Mouse (Mus musculus): ENCODE measurements around the gene Plcd3. TPM values are rescaled to one million over a fixed set of nuclear protein-coding genes. Genes with fewer than 3 reads are reported as not detected.

The Plcd3 gene
- total RNA-seq, 2 experiments from 2014 or later = 28.0 to 34.8 TPM

Other genes starting within 250 kb of the Plcd3 start
- gene Eftud2, start 220.7 kb downstream of the Plcd3 start, total RNA-seq (2021) = 10 to 100 TPM; 71.6 to 78.1 TPM
- gene Ccdc103, start 220.5 kb downstream of the Plcd3 start, total RNA-seq (2021) = under 1 TPM in 1 of 2 experiments, not detected in 1; 0.54 TPM
- gene Fam187a, start 216.5 kb downstream of the Plcd3 start, total RNA-seq (2021) = not detected
- gene Gfap, start 200.7 kb downstream of the Plcd3 start, total RNA-seq (2021) = under 1 TPM; 0.14 to 0.26 TPM
- gene Kif18b, start 176.5 kb downstream of the Plcd3 start, total RNA-seq (2021) = 10 to 100 TPM; 16.7 to 17.8 TPM
- under 1 TPM; 0.36 to 0.55 TPM for gene C1ql1, start 155.0 kb downstream of the Plcd3 start, total RNA-seq (2021)
- gene Nmt1, start 73.5 kb downstream of the Plcd3 start, total RNA-seq (2021) = 10 to 100 TPM; 57.6 to 62.7 TPM
- gene Dcakd, start 73.3 kb downstream of the Plcd3 start, total RNA-seq (2021) = 10 to 100 TPM; 76.4 to 77.9 TPM
- 10 to 100 TPM; 25.9 to 29.2 TPM for gene Acbd4, start within 50 bp of the Plcd3 start, total RNA-seq (2021)
- gene Hexim1, start 14.6 kb upstream of the Plcd3 start, total RNA-seq (2021) = 10 to 100 TPM; 14.8 to 15.7 TPM
- gene Hexim2, start 30.8 kb upstream of the Plcd3 start, total RNA-seq (2021) = 1 to 10 TPM; 4.2 to 4.8 TPM
- 1 to 10 TPM; 7.4 to 8.6 TPM for gene Fmnl1, start 69.4 kb upstream of the Plcd3 start, total RNA-seq (2021)
- gene 1700023F06Rik, start 106.9 kb upstream of the Plcd3 start, total RNA-seq (2021) = not detected
- gene Spata32, start 116.8 kb upstream of the Plcd3 start, total RNA-seq (2021) = not detected
- gene Map3k14, start 165.8 kb upstream of the Plcd3 start, total RNA-seq (2021) = 1 to 10 TPM; 2.7 to 3.4 TPM

Data from heart, postnatal 4 days (tissue).